Mouse (Mus musculus) frontal cortex, postnatal 14 days (tissue): ENCODE results near the gene Adam19.

Source experiments
- DNase-seq, 2 experiments: peaks; one replicate each; pipeline ENCODE4 v3.0.0; 2022; ENCODE audit warnings: low spot score in 2 of 2

Gene Adam19

DNA sequence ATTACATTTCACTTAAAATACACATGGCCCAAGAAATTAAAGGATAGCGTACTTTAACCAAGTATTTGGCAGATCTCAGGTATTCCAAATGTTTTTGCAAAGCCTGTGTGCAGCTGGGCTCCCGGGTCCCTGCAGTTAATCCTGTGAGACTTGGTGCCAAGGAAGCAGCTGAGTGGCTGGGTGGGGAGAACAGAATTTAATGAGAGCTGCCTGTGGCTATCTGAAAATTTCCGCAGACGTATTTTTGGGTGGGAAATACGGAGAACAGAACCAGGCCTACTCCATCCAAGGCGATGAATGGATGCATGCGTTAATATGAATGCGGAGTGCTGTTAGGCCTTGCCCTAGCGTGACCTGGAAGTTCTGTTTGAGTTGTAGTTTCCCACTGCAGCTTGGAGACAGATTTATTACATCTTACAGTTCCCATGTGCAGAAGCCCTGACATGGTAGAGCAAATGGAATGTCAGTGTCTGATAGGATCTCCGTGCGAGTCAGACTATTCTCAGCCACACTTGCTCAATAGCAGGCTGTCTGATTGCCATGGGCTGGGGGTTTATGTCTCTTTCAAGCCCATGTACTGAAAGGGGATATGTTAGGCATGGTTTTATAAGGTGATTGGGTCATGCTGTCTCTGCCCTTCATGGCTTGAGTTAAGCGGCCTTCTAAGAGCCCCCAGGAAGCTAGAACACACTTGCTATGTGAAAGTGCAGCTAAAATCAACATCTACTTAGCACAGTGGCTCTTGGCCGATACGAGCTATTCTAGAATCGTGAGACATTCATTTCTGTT lies 17.5 kb downstream of the Adam19 start:
- no peak for DNase-seq

DNA sequence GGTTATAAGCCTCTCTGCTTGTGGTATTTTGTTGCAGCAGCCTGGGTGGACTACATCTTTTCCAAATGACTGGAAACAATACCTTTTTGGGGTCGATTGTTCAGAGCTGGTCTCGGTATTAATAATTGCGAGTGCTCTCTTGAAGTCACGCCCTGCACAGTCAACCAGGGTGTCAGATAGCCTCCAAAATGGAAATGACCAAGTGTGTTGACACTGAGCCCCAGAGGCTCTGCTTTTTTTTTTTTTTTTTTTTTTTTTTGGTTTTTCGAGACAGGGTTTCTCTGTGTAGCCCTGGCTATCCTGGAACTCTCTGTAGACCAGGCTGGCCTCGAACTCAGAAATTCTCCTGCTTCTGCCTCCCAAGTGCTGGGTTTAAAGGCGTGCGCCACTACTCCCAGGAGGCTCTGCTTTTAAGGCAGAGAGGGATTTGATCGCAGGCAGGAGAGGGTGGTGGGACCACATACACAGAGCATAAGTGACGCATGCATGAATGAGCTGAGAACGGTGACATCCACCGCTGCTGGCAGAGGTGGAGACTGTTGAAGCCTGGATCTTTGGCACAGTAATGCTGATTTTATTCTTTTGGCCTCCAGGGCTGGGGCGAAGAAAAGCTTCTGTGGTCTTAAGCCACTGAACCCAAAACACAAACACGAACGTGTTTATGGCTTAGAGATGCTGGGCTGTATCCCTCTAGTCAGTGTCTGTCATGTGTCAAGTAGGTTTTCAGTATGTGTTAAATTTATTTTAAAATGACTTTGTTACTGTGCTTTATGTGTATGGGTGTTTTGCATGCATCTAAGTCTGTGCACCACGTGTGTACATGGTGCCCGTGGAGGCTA lies 18.3 kb downstream of the Adam19 start:
- DNase-seq = no peak

DNA sequence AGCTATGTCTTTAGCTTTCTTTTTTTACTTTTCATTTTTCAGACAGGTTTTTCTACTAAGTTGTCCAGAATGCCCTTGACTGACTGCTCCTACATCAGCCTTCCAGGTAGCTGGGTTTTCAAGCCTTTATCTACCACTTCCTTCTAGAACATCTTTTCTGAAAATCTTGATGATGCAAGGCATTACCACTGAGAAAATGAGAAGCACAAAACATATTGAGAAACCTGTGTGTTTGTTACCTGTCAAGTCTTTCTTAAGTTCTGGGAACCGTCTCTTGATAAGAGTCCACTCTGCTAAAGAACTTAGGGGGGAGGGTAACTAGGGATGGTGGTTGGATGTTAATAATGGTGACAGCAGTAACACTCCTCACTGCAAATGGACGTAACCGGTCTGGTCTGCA lies 19.7 kb downstream of the Adam19 start:
- DNase-seq = no peak

DNA sequence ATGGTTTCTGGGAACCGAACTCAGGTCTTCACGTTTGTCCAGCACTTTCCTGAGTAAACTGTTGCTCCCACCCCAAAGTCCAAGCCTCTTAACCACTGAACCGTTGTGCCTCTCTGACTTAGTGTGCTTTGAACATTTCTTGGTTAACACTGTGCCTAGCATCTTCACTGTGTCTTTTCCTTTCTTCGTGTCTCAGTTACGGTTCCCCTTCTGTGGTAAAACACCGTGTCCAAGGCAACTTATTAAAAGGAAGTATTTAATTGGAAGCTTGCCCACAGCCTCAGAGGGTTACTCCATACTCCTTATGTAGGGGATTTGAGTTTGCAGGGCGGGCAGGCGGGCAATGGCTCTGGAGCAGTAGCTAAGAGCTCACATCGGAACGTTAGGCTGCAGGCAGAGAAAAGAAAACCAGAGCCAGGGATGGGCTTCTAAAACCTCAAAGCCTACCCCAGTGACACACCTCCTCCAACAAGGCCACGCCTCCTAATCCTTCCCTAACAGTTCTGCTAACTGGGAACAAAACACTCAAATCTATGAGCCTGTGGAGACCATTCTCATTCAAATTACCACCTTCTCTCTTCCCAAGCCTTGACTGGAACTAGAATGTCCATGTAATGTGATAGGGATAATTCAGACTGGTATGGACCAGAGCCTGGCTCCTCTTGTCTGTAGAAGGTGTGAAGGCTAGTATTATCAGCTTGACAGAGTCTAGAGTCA lies 20.8 kb downstream of the Adam19 start:
- DNase-seq = no peak

DNA sequence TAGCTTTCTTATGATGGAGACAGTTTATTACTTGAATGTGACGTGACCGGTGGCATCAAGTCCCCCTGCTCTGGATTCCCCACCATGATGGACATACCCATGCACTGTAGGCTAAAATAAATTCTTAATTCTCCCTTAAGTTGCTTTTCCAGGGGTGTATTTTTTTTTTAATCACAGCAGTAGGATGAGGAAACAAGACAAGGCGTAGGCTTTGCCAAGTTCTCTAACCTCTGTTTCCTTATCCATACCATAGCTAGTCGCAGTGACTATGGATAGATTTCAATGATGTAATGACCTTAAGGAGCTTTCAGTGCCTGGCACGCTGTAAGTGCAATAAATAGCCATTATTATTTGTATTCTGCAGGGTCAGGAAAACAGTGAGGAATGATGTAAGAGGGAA lies 21.5 kb downstream of the Adam19 start:
- DNase-seq = no peak

DNA sequence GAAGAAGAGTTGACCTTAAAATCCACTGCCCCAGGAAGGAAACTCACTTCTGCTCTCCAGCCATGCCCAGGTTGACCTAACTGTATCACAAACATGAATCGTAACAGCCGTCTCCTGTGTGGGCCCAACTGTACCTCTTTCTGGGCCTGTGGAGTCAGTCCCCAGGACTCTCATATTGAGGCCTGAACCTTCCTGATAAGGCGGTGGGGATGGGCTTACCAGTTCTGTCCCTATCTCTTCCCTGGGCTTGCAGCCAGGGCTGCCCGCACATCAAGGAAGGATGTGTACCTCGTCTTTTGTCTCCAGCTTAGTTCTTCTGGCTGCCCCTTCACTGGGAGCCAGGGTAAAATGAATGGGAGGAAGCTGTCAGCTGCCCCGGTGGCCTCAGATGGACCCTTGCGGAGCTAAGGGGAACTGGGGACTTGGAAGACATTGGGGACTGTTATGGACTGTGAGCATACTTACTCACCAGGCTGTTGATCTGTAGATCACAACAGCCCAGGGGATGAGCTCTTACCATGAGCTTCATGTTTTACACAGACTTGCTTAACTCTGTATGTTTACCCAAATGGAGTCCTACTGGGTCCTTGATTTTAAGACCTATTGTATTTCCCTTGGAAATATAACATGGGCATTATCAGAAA lies 22.1 kb downstream of the Adam19 start:
- DNase-seq = no peak

DNA sequence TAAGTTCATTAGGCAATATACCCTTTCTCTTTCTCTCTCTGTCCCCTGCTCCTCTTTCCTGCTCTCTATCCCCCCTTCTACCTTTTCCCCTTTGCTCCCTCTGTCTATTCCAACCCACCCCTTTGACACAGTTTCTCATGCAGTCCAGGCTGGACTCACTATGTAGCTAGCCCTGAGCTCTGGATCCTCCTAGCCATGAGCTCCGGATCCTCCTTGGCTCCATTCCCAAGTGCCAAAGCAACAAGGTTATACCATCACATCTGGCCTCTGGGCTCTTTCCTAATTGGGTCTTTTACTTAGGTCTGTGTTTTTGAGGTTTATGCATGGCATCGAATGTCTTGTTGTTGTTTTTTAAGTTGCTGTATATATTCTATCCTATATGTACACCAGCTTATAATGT lies 25.3 kb downstream of the Adam19 start:
- DNase-seq = no peak

DNA sequence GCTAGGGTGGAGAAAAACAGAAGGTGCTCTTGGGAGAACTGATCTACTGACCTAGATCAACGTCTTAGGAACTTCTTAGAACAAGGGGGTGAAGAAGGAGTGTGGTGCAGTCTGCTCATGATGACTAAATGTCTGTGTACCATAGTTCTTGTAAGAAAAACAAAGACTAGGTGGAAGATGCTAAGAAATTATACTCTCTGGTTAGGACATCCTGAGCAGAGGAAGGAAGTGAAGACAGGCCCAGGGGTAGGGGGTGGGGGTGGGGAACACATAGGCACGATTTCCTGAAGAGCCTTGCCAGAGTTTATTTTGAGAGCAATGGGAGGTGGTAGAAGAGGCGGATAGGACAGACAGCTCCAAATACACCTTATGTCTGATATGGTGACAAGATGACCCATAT lies 27.6 kb downstream of the Adam19 start:
- no peak for DNase-seq

DNA sequence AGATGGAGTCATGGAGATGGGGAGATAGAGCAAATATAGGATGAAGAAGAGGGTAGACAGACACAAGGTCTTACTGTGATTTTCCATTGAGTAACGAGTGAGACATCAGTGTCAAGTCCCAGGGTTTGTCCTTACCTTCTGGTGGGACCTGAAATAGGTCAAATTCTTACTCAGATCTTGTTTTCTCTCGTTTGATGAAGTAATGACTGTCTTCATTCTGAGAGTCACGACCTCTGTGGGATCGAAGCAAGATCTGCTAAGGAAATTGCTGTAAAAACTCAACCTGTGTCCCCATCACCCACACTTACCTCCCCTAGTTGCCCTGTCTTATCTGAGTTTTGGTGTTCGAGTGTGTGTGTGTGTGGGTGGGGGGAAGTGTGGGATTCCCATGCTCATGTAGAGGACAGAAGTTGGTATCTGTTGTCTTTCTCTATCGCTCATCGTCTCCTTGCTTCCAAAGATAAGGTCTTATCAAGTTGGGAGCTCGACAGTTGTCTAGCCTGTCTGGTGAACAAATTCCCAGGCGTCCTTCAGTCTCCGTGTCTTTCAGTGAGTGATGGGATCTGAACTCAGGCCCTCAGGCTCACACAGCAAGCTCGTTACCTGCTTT lies 28.1 kb downstream of the Adam19 start:
- no peak for DNase-seq

DNA sequence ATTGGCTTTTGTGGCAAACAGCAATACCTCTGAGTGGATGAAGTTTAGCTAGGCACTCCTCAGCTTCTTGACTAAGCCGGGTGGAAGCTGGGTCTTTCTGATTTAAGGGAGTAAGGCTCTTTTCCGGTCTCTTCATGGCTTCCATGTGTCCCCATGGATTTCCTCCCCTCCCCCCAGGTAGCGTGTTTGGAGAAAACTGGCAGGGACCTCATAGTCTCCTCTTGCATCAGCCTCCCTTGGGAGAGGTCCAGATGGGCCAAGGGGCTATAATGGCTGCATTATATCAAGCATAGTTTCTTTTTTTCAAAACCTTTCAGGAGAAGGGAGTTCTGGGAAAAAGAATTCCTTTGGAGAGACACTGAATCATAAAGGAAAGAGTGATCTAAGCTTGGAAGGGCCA lies 28.8 kb downstream of the Adam19 start:
- no peak for DNase-seq

DNA sequence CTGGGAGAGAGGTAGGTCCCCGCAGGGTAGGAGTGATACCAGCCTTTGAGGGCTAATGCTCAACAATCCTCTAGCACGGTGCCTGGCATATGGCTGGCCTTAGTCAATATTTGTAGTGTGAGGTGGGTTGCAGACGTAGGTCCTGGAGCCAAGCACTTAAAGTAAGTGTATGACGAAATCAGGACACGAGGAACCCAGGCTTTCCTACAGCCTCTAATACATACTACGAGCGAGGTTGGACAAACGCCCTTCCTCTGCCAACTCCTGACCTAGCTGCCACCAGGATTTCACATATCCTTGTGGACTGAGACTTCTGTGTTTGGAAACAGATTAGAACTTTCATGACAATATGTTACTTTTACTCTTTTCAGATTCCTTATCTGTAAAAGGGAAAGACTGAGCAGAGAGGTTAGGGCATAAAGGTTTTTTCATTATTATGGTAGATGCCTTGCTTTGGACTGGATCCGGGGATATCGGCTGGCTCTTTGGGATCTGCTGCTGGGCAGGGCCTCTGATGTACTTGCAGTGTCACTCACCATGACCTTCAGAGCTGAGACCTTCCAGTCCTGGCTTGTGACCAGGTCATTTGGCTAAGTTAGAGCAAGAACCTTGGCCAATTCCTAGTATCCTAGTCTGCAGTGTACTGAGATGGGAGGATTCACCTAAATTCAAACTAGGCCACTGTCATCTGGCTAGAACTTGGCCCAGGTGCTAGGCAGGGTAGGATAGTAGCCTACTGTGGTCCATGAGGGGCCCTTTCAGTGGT lies 29.8 kb downstream of the Adam19 start:
- DNase-seq = no peak

DNA sequence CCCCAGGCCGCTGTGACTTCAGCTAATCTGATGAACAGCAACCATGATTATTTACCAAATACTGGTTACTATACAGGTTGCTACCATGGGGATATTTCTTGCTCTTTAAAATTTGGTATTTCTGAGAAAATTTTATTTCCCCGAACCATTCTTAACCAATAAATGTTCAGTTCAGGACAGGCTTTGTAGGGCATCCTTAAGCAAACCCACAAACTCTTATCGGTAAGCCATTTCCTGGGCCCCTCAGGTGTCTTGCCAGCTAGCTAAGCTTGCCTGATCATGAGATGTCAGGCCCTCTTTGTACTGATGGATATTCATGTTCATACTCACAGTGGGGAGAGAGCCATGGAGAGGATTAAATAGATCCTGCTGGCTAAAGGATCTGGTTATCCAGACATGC lies 30.7 kb downstream of the Adam19 start:
- no peak for DNase-seq

DNA sequence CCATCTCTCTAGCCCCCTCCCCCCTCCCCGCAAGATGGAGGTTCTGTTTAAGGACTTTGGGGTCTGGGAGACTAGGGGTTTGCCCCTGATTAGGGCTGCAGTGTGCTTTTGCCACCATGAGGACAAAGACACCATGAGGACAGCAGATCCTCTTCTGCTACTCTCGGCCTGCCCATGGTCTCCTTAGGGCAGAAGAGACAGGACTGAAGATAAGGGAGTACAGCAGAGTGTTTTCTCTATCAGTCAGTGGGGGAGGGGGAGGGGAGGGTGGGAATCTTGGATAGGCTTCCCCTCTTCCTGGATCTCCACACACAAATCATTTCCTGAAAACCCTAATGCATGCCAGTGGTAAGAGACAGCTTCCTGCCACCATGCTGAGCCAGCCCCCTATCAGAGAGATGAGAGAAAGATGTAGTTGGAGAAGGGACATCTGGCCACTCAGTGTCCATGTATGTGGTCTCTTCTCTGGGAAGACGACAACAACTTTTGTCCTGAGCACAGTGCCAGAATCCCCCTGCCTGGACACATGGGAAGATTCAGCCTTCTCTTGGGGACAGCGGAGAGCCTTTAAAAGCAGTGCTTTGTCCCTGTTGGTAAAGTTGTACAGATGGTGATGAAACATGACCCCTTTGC lies 33.4 kb downstream of the Adam19 start:
- no peak for DNase-seq

DNA sequence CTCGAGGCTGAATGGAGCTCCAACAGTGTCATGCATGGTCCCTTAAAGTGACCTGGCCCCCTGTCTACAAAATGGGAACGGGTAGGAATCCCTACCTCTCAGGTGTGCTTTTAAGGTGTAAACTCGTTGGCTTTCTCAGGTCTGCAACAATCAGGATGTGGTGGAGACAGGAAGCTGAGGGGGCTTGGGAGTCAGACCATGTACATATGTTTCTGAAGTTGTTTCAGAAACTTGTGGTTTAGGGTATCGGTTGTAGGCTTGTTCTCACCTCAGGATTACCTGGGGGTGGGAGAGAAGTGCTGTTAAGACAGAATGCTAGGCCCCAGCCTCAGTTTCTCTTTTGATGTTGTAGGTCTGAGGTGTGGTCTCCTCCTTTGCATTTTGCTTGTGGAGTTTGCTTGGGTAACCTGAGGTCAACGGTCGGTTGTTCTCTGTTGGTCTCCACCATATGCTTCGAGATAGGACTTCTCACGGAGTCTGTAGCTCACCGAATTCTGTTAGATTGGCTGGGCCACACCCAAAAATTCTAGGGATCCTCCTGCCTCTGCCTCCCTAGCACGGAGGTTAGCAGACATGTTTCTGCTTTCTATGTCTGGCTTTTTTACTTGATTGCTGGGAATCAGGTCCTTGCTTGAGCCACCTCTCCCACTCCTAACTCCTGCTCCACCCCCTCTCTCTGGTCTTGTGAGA lies 34.4 kb downstream of the Adam19 start:
- DNase-seq = no peak

DNA sequence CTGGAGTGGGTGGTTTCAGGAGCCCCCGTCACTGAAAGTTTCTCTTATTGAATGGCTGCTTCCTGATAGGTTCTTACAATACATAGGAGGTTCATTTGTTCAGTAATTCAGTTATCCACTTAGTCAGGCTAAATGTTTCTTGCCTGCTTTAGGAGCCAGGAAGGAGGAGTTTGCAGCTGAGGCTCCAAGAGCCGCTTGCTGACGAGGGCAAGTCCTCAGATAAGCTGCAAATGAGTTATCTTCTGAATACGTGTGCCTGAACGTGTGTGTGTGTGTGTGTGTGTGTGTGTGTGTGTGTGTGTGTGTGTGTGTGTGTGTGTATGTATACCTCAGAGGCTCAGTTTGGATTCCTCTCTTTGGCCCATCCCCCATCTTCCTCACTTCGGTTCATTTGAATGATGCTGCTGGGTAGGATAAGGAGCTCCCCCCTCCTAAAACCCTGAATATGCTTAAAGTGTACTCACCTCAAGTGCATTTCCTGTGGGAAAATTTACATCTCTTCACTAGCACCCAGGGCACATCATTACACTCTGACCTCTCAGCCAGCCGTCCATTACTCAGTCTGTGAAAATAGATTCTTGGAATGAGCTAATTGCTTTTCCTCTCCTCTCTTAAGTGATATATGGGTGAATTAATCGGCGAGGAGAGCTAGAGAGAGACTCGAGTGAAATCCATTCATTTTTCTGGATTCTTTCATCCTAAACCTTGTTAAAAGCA lies 35.3 kb downstream of the Adam19 start:
- DNase-seq = no peak

DNA sequence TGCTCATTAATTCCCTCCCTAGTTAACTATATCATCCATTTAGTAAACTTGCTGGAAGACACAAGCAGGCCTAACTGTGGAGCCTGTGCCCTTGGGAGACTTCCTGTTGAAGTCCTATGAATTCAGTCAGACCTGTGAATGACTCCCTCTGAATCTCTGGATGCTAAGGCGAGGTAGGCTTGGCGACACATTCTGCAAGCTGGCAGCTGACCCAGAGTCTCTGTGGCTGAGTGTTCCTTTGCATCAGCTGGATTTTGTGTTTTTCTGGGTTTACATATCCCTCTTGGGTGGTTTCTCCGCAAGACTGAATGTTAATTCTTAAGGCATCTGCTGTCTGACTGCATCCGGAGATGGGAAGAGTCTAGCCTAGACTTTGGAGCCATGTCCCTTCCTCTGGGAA lies 36.3 kb downstream of the Adam19 start:
- DNase-seq = no peak

DNA sequence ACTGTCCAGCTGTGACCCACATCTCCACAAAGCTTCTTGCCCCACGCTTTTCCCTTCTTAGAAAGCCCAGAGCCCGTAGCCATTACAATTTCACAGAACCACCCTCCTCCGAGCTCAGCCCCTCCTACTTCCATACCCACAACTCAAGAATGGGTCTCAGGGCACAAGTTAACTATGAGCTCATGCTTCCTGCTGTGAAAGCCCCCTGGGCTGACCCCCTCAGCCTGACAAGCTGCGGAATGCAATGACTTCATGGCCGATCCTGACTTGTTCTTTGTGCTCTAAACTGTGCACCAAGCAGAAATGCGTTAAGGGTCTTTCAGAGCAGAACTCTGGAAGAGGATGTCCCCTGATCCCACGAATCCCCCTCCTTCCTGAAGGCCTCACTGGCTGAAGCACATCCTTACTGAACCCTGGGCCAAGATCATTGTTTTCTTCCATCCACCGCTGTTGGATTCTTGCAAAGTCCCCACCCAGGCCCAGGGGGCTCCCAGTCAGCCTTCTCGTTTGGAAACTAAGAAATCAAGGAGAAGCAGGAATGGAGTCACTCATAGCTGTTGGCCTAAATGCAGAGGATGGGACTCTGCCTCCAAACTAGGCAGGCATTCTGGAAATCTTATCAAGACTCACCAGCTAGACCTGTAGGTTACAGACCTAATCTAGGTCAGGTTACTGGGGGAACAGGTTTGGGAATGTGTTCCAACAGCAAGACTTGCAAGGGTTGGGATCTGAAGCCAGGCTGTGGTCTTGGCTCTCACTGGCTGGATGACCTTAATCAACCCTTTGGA lies 39.9 kb downstream of the Adam19 start:
- DNase-seq = no peak

DNA sequence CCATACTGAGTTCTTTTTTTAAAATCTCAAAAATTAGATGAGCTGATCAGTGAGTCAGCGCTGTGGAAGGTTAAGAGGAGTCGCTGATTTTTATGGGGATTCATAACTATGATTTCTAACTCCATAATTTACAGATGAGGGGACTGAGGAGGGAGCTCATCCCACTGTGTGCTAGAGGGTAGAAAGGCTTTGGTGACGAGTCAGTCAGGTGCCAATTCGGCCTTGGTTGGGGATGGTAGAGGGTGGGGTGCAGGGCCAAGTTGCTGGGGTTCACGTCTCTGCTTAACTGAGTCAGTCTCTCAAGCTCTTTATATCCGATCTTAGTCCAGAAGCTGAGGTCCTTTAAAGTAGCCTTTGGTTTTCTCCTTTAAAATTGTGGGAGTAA lies 40.5 kb downstream of the Adam19 start:
- DNase-seq = no peak
